ENCODE assay signal across 24 mouse cellular contexts in the genomic region with DNA sequence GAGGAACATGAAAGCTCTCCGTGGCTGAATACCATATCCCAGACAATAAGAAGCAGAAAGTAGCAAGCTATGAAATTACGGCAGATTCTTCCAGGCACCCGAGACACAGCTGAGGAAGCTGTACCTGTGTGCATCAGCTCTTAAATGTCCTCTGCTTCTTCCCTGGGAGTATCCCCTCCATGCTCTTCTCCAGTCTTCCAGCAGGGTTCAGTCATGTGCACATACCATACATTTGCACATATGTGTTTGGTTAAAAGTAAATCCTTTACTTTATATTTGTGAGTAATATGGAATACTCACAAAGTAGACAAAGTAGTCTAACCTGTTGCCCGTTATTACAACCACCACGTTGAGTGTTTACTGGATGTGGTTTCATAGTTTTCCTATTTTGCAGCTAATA. TPM values are rescaled to one million over a fixed set of nuclear protein-coding genes. Genes with fewer than 3 reads are reported as not detected.
DNase-seq lines count a peak whose midpoint lies in the region; ATAC-seq and TF ChIP-seq lines count a peak whose summit lies in the region.
"Had no signal": no experiment of that assay in that cellular context is flagged by ENCODE, and none has a peak within 500 bp of the region (broad histone marks: within the 10 kb centered on the region; RNA-seq: fewer than 3 reads in every experiment).

No protein-coding gene starts in this region.

- H3K9ac ChIP-seq in intestine, postnatal 0 days (ENCODE audit: low read depth, low read length), result no peak overlapping the region
- no peak overlapping the region for H3K9ac ChIP-seq in intestine, embryonic 15.5 days
- H3K9ac ChIP-seq in lung, embryonic 14.5 days, result no peak overlapping the region
- no peak overlapping the region for H3K9ac ChIP-seq in stomach, postnatal 0 days (ENCODE audit: low read length)
- H3K9ac ChIP-seq: embryonic facial prominence, embryonic 13.5 days; hindbrain, embryonic 14.5 days had no signal

- peaks cover 11% of the 10 kb centered on the region for H3K36me3 ChIP-seq in intestine, postnatal 0 days (ENCODE audit: control insufficient read depth, insufficient read depth)
- H3K36me3 ChIP-seq in intestine, embryonic 15.5 days, result 0 out of 2 replicates have a peak, but pooled peaks cover 3% of the 10 kb centered on the region
- H3K36me3 ChIP-seq in lung, embryonic 14.5 days (ENCODE audit: insufficient read depth), result peaks cover 37% of the 10 kb centered on the region
- 0 out of 2 replicates have a peak, but pooled peaks cover 4% of the 10 kb centered on the region for H3K36me3 ChIP-seq in stomach, postnatal 0 days (ENCODE audit: control insufficient read depth, insufficient read depth, low read length)
- H3K36me3 ChIP-seq: G1E had no signal

- no peak for DNase-seq in lung, embryonic 14.5 days
- no peak for DNase-seq in lung, postnatal 25 days (ENCODE audit: low spot score)
- DNase-seq in NIH3T3 (ENCODE audit: low read depth), result peak; percentile 55
- no peak for DNase-seq in stomach, postnatal 0 days (ENCODE audit: low spot score)
- DNase-seq in retina, postnatal 1 day, result no peak
- DNase-seq: adrenal gland, postnatal 14 days; B cell, adult 2 months; cerebellum, adult 11-12 months; cerebellum, adult 9-10 months; cerebellum, postnatal 25 days; gastrocnemius, postnatal 36 days; heart, adult 18-20 months; heart, postnatal 10 days had no signal

- 84% methylated on average over 5 of the region's 5 CpGs for WGBS in intestine, postnatal 0 days
- WGBS in intestine, embryonic 15.5 days, result 90% methylated on average over 5 of the region's 5 CpGs
- WGBS in lung, embryonic 14.5 days, result 85% methylated on average over 5 of the region's 5 CpGs
- 77% methylated on average over 5 of the region's 5 CpGs for WGBS in stomach, postnatal 0 days

- no peaks in the 10 kb centered on the region for H3K27me3 ChIP-seq in intestine, postnatal 0 days (replicated peaks; ENCODE audit: control insufficient read depth, insufficient read depth, low read length)
- H3K27me3 ChIP-seq in intestine, embryonic 15.5 days (replicated peaks), result no peaks in the 10 kb centered on the region
- no peaks in the 10 kb centered on the region for H3K27me3 ChIP-seq in lung, embryonic 14.5 days (ENCODE audit: insufficient read depth, low read length)
- no peaks in the 10 kb centered on the region for H3K27me3 ChIP-seq in stomach, postnatal 0 days (ENCODE audit: control insufficient read depth, insufficient read depth, low read length)
- H3K27me3 ChIP-seq: embryonic facial prominence, embryonic 13.5 days had no signal

- H3K4me3 ChIP-seq in intestine, postnatal 0 days (ENCODE audit: low read depth, low read length), result no peak overlapping the region
- H3K4me3 ChIP-seq in intestine, embryonic 15.5 days (replicated peaks), result no peak overlapping the region
- no peak overlapping the region for H3K4me3 ChIP-seq in lung, embryonic 14.5 days (ENCODE audit: low read depth, low read length)
- H3K4me3 ChIP-seq in stomach, postnatal 0 days (ENCODE audit: low read depth, low read length), result no peak overlapping the region
- H3K4me3 ChIP-seq: embryonic facial prominence, embryonic 13.5 days; heart, embryonic 10.5 days had no signal

- no peaks in the 10 kb centered on the region for H3K9me3 ChIP-seq in intestine, postnatal 0 days (ENCODE audit: control insufficient read depth)
- H3K9me3 ChIP-seq in intestine, embryonic 15.5 days, result no peaks in the 10 kb centered on the region
- H3K9me3 ChIP-seq in lung, embryonic 14.5 days (ENCODE audit: low read depth, low read length), result no peaks in the 10 kb centered on the region
- no peaks in the 10 kb centered on the region for H3K9me3 ChIP-seq in stomach, postnatal 0 days (ENCODE audit: control insufficient read depth, low read length)
- H3K9me3 ChIP-seq: embryonic facial prominence, embryonic 13.5 days; G1E; heart, embryonic 10.5 days had no signal

- no peaks in the 10 kb centered on the region for H3K4me1 ChIP-seq in intestine, postnatal 0 days (replicated peaks; ENCODE audit: control insufficient read depth, insufficient read depth, low read length)
- H3K4me1 ChIP-seq in intestine, embryonic 15.5 days (replicated peaks), result no peaks in the 10 kb centered on the region
- H3K4me1 ChIP-seq in lung, embryonic 14.5 days (ENCODE audit: insufficient read depth), result peaks cover 5% of the 10 kb centered on the region; the same call in 1 of the 2 replicates
- H3K4me1 ChIP-seq in stomach, postnatal 0 days (replicated peaks; ENCODE audit: control insufficient read depth, insufficient read depth), result no peaks in the 10 kb centered on the region

- peak; percentile 34 for TF ChIP-seq CTCF in intestine, postnatal 0 days (IDR thresholded peaks at IDR 0.05; ENCODE audit: low read depth)
- TF ChIP-seq CTCF in lung, embryonic 14.5 days (IDR thresholded peaks at IDR 0.05; ENCODE audit: low read depth), result peak; percentile 12; the same call in 1 of the 2 replicates
- TF ChIP-seq CTCF in stomach, postnatal 0 days (IDR thresholded peaks at IDR 0.05; ENCODE audit: low read depth), result peak; percentile 47

- H3K27ac ChIP-seq in intestine, postnatal 0 days (ENCODE audit: low read depth, low read length), result no peak overlapping the region
- no peak overlapping the region for H3K27ac ChIP-seq in intestine, embryonic 15.5 days
- H3K27ac ChIP-seq in lung, embryonic 14.5 days (ENCODE audit: low read depth), result no peak overlapping the region
- H3K27ac ChIP-seq in stomach, postnatal 0 days (replicated peaks), result no peak overlapping the region
- H3K27ac ChIP-seq: embryonic facial prominence, embryonic 13.5 days; heart, embryonic 10.5 days; hindbrain, embryonic 14.5 days had no signal

- no peak for TF ChIP-seq EP300 in stomach, postnatal 0 days (optimal IDR thresholded peaks at IDR 0.05)

- no peak overlapping the region for H3K4me2 ChIP-seq in intestine, postnatal 0 days (replicated peaks; ENCODE audit: low read depth)
- no peak overlapping the region for H3K4me2 ChIP-seq in intestine, embryonic 15.5 days (replicated peaks)
- no peak overlapping the region for H3K4me2 ChIP-seq in lung, embryonic 14.5 days
- H3K4me2 ChIP-seq in stomach, postnatal 0 days (replicated peaks; ENCODE audit: low read depth), result no peak overlapping the region
- H3K4me2 ChIP-seq: embryonic facial prominence, embryonic 13.5 days; hindbrain, embryonic 14.5 days had no signal

- no peak for ATAC-seq in intestine, postnatal 0 days
- no peak for ATAC-seq in intestine, embryonic 15.5 days
- no peak for ATAC-seq in lung, embryonic 14.5 days (ENCODE audit: insufficient read depth)
- ATAC-seq in stomach, postnatal 0 days (ENCODE audit: low FRiP score, low TSS enrichment), result no peak
- ATAC-seq: activated CD4-positive, CD25-positive, alpha-beta regulatory T cell, adult 4 months; CD4-positive, CD25-positive, alpha-beta regulatory T cell, adult 4 months; forebrain, embryonic 14.5 days had no signal

RNA-seq across cellular contexts. Expression of a gene that starts 22.0 kb away (rescaled TPM):
- 18.6 and 19.9 TPM in 2 replicates for polyA plus RNA-seq in intestine, postnatal 0 days (2015; fragmentation: Nextera tagmentation; extraction: Ambion mirVana)
- 55.7 and 57.7 TPM in 2 replicates for polyA plus RNA-seq in intestine, embryonic 15.5 days (2015; fragmentation: Nextera tagmentation; extraction: Ambion mirVana)
- 73.2 and 75.2 TPM in 2 replicates for polyA plus RNA-seq in lung, embryonic 14.5 days (2014; fragmentation: Nextera tagmentation; extraction: Ambion mirVana)
- polyA plus RNA-seq in stomach, postnatal 0 days (2015; fragmentation: Nextera tagmentation; extraction: Ambion mirVana), result 32.9 and 35.6 TPM in 2 replicates
- polyA plus RNA-seq: CD4-positive, CD25-positive, alpha-beta regulatory T cell, adult 4 months; G1E had no signal

RNA-seq across cellular contexts. Expression of a gene that starts 42.9 kb away (rescaled TPM):
- 2.4 and 3.4 TPM in 2 replicates for polyA plus RNA-seq in intestine, postnatal 0 days (2015; fragmentation: Nextera tagmentation; extraction: Ambion mirVana)
- polyA plus RNA-seq in intestine, embryonic 15.5 days (2015; fragmentation: Nextera tagmentation; extraction: Ambion mirVana), result 6.0 and 6.4 TPM in 2 replicates
- polyA plus RNA-seq in lung, embryonic 14.5 days (2014; fragmentation: Nextera tagmentation; extraction: Ambion mirVana), result 3.6 and 3.7 TPM in 2 replicates
- 10.0 and 11.5 TPM in 2 replicates for polyA plus RNA-seq in stomach, postnatal 0 days (2015; fragmentation: Nextera tagmentation; extraction: Ambion mirVana)
- polyA plus RNA-seq: activated CD4-positive, CD25-positive, alpha-beta regulatory T cell, adult 4 months; CD4-positive, CD25-positive, alpha-beta regulatory T cell, adult 4 months; G1E had no signal

RNA-seq across cellular contexts. Expression of a gene that starts 51.3 kb away (rescaled TPM):
- not detected in 2 replicates for polyA plus RNA-seq in intestine, postnatal 0 days (2015; fragmentation: Nextera tagmentation; extraction: Ambion mirVana)
- not detected in 2 replicates for polyA plus RNA-seq in intestine, embryonic 15.5 days (2015; fragmentation: Nextera tagmentation; extraction: Ambion mirVana)
- polyA plus RNA-seq in lung, embryonic 14.5 days (2014; fragmentation: Nextera tagmentation; extraction: Ambion mirVana), result not detected in 2 replicates
- polyA plus RNA-seq in stomach, postnatal 0 days (2015; fragmentation: Nextera tagmentation; extraction: Ambion mirVana), result not detected in 2 replicates
- polyA plus RNA-seq: activated CD4-positive, CD25-positive, alpha-beta regulatory T cell, adult 4 months; CD4-positive, CD25-positive, alpha-beta regulatory T cell, adult 4 months; cortical plate, adult 2 months; embryonic facial prominence, embryonic 13.5 days; forebrain, embryonic 14.5 days; G1E; heart, embryonic 10.5 days; heart, embryonic 14.5 days; hindbrain, embryonic 14.5 days had no signal
